Mouse (Mus musculus) urinary bladder, postnatal 10 days (tissue): ENCODE results near the gene Olfr175-ps1.

Experiments
- DNase-seq: peaks from one replicate; pipeline ENCODE4 v3.0.0; 2022; ENCODE audit warnings: low spot score

The Olfr175-ps1 gene

DNA sequence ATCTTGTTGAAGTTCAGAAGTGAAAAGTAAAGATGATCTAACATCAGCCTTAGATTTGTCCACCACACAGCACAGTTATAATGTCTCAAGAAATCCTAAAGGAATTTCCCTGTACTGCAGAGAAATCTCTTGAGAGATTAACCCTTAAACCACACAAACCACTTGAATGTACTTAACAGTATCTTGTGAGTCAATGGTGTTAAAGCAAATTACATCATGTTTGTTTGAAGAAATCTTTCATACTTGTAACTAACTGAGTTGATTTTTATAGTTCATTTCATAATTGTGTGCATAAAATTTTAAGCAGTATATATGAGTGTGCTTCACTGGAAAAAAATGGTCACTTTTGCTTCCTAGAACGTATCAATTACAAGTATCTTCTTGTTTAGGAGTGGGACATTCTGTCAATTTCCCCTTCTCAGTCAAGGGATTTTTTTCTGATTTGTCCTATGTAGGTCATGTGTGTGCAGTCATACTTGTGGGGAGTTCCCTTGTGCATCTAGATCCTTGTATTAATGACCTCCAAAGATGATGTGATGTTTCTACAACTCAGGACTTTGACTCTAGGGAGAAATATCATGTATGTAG is at the start of gene Olfr175-ps1:
Olfr175-ps1 (minus strand) TSS at position 51 of the 588 bp plus-strand sequence.
- DNase-seq = no peak

DNA sequence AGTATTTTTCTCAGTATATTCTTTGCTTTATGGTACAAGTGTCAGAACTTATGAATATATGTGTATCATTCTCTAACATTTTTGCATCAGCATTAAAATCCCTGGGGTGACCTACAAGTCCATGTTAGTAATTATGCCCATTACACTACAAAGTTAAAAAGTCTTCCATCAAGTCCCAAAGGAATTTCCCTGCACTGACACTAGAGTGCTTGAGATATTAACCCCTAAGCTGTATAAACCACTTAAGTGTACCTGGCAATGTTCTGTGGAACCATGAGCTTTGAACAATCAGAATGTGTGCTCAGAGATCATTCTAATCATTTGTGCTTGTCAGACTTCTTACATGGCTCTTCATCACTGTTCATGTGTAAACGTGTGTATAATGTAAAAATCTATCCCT is 48.1 kb upstream of the Olfr175-ps1 start, which contains the start of gene Olfr177:
Olfr177 (minus strand) TSS at position 101 of the 400 bp plus-strand sequence.
- no peak for DNase-seq

DNA sequence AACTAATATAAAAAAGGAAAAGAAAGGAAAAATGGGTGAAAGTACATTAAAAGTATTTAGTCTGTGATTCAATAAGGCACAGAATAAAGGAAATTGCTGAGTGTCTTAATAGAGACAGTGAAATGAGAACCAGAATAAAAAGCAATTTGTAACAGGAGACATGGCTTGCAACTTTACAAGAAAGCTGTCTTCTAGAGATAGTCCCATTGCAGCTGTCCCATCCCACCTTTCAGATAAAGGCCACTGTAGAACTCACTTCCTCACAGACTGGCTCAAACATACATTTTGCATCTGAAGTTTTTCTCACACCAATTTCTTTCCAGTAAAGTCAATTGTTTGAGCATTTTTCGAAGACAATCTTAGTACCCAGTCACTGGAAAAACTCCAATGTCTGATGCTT is 34.9 kb upstream of the Olfr175-ps1 start:
- no peak for DNase-seq

DNA sequence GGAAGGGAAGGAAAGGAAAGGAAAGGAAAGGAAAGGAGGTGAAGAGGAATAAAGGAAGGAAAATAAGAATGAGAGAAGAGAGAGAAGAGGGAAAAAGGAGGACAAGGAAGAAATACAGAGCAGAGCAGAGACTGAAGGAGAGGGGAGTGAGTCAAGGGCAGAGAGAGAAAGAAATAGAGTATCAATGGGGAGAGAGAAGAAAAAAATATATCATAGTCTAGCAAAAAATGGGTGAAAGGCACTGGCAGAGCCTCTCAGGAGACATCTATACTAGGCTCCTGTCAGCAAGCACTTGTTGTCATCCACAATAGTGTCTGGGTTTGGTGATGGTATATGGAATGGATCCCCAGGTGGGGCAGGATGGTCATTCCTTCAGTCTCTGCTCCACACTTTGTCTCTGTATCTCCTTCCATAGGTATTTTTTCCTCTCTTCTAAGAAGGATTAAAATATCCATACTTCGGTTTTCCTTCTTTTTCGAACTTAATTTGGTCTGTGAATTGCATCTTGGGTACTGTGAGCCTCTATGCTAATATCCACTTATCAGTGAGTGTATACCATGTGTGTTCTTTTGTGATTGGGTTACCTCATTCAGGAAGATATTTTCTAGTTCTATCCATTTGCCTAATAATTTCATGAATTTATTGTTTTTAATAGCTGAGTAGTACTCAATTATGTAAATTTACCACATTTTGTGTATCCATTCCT is 33.6 kb upstream of the Olfr175-ps1 start:
- DNase-seq = no peak

DNA sequence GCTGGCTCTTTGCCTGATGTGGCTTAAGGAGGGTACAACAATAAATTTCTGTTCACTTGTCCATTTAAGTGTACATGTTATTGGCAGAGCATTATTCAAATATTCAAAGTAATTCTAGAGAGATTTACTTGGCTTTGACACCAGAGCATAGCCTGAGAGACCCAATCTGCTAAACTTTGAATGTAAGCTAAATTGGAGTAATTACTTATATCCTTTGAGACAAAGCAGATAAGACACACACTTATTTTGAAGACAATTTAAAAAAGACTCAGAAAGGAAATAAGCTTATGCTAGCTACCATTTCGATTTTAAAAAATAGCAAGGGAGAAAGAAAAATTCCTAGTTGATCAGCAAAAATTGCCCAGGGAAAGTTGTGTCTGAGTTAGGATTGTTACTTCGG is 26.4 kb downstream of the Olfr175-ps1 start, which contains the start of gene Olfr173:
Olfr173 (minus strand) TSS at position 101 of the 400 bp plus-strand sequence.
- DNase-seq = no peak
